Mouse (Mus musculus): ENCODE data around the gene Cdk14. TPM values are rescaled to one million over a fixed set of nuclear protein-coding genes. Genes with fewer than 3 reads are reported as not detected.
"Not testable (repeated sequence)": the region's sequence is repeated elsewhere in the genome, so short reads cannot be mapped to it uniquely, and the experiment has no call there.

The Cdk14 gene
- polyA plus RNA-seq, 1 experiment from 2014 or later, result 16.1 TPM

- WGBS, result 94% methylated on average over 3 of the region's 3 CpGs
- H3K9me3 ChIP-seq (replicated peaks), result no peaks in the 10 kb centered on the region; the same call in 1 of the 2 replicates
- H3K4me3 ChIP-seq, result no peak overlapping the region
- peaks cover 12% of the 10 kb centered on the region for H3K36me3 ChIP-seq
- DNase-seq (ENCODE audit: low spot score), result no peak
- no peak overlapping the region for H3K27ac ChIP-seq
- no peaks in the 10 kb centered on the region for H3K27me3 ChIP-seq (ENCODE audit: low read depth, poor library complexity, severe bottlenecking)
- H3K4me1 ChIP-seq, result no peaks in the 10 kb centered on the region
These were observed 180.0 kb downstream of the Cdk14 start for GRCm38 (mm10) chr5:5240121-5240520.

DNA sequence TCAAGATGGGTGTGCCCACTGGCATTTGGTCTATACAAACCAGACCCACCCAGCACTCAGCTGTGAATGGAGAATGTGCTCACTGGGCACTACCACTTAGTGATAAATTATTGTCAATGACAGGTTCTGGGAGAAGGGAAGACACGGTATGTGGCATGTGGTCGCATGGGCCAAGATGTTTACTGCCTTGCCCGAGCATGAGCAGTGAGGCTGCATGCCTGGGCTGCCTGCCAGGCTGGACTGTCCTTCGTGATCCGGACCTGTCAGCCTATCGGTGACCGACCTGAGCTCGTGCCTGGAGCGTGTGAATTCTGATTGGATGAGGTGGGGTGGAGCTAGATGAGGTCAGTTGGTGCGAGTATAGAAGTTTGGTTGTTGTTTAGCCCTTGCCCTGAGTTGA lies 185.2 kb downstream of the Cdk14 start:
- H3K4me1 ChIP-seq; H3K4me3 ChIP-seq; DNase-seq (ENCODE audit: low spot score); H3K27me3 ChIP-seq (ENCODE audit: low read depth, poor library complexity, severe bottlenecking); H3K9me3 ChIP-seq (replicated peaks); H3K27ac ChIP-seq: not testable (repeated sequence)
- 96% methylated on average over 10 of the region's 10 CpGs for WGBS
- H3K36me3 ChIP-seq, result peaks cover 19% of the 10 kb centered on the region

DNA sequence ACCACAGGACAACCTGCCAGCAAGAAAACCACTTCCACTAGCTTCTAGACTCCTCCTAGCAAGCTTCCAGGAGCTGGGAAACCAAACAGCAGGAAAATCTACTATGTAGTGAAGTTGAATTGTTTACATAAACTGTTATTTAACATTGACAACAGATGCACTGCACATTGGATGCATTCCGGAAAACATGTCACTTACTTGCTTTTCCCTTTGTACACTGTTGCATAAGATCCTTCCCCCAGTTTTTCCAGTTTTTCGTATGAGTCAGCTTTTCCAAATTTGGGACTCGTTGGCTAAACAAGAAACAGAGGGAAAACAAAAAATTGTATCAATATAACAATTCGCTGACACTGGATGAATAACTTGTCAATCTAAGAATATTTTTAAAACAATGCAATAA lies 193.1 kb downstream of the Cdk14 start:
- DNase-seq (ENCODE audit: low spot score), result no peak
- 93% methylated on average over 4 of the region's 4 CpGs for WGBS

GRCm38 (mm10) chr5:5211780-5212135 lies 208.4 kb downstream of the Cdk14 start:
- 78% methylated on average over 1 of the region's 1 CpGs for WGBS
- H3K4me1 ChIP-seq, result no peaks in the 10 kb centered on the region
- H3K36me3 ChIP-seq, result no peaks in the 10 kb centered on the region
- DNase-seq (ENCODE audit: low spot score), result no peak
- H3K4me3 ChIP-seq, result no peak overlapping the region
- no peaks in the 10 kb centered on the region for H3K27me3 ChIP-seq (ENCODE audit: low read depth, poor library complexity, severe bottlenecking)
- no peaks in the 10 kb centered on the region for H3K9me3 ChIP-seq (replicated peaks)
- H3K27ac ChIP-seq, result no peak overlapping the region

More for the DNA sequence above, 193.1 kb downstream of the Cdk14 start:
- Histone ChIP-seq H3K27me3 (ENCODE audit: low read depth, poor library complexity, severe bottlenecking) (no peaks in the 10 kb centered on the region), H3K4me1 (no peaks in the 10 kb centered on the region), H3K27ac (no peak overlapping the region), H3K9me3 (replicated peaks) (no peaks in the 10 kb centered on the region), H3K4me3 (no peak overlapping the region), H3K36me3 (no peaks in the 10 kb centered on the region)

- no peaks in the 10 kb centered on the region for H3K9me3 ChIP-seq (replicated peaks)
- H3K27ac ChIP-seq, result no peak overlapping the region
- no peaks in the 10 kb centered on the region for H3K27me3 ChIP-seq (ENCODE audit: low read depth, poor library complexity, severe bottlenecking)
- no peak overlapping the region for H3K4me3 ChIP-seq
- no peaks in the 10 kb centered on the region for H3K36me3 ChIP-seq
- no peaks in the 10 kb centered on the region for H3K4me1 ChIP-seq
- no peak for DNase-seq (ENCODE audit: low spot score)
- WGBS, result 48% methylated on average over 7 of the region's 7 CpGs
These were observed 208.9 kb downstream of the Cdk14 start for GRCm38 (mm10) chr5:5211034-5211779.

GRCm38 (mm10) chr5:5208016-5208415 lies 212.1 kb downstream of the Cdk14 start:
- no peaks in the 10 kb centered on the region for H3K36me3 ChIP-seq
- WGBS, result 94% methylated on average over 4 of the region's 4 CpGs
- no peak for DNase-seq (ENCODE audit: low spot score)
- H3K4me1 ChIP-seq, result no peaks in the 10 kb centered on the region
- no peak overlapping the region for H3K27ac ChIP-seq
- no peak overlapping the region for H3K4me3 ChIP-seq
- H3K27me3 ChIP-seq (ENCODE audit: low read depth, poor library complexity, severe bottlenecking), result no peaks in the 10 kb centered on the region
- H3K9me3 ChIP-seq (replicated peaks), result no peaks in the 10 kb centered on the region

DNA sequence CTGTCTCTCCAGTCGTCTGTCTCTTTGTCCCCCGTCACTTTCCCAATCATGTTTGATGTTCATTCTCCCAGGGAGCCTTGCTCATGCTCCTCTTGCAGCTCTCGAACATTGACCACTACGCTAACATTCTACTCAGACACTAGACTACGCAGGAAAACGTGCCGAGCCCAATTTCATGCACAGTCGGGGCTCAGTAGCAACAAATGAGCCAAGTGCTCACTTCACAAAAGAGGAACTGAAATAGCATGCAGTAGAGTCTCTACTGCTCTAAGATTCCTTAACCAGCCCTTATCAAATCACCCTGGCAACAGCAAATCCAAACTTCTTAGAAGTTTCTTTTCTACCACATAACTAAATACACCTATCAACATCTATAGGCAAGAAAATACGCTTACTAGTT lies 214.1 kb downstream of the Cdk14 start:
- DNase-seq (ENCODE audit: low spot score), result no peak
- WGBS, result 89% methylated on average over 9 of the region's 9 CpGs
- Histone ChIP-seq H3K4me1 (no peaks in the 10 kb centered on the region), H3K27me3 (ENCODE audit: low read depth, poor library complexity, severe bottlenecking) (no peaks in the 10 kb centered on the region), H3K9me3 (replicated peaks) (no peaks in the 10 kb centered on the region), H3K27ac (no peak overlapping the region), H3K4me3 (no peak overlapping the region), H3K36me3 (no peaks in the 10 kb centered on the region)

DNA sequence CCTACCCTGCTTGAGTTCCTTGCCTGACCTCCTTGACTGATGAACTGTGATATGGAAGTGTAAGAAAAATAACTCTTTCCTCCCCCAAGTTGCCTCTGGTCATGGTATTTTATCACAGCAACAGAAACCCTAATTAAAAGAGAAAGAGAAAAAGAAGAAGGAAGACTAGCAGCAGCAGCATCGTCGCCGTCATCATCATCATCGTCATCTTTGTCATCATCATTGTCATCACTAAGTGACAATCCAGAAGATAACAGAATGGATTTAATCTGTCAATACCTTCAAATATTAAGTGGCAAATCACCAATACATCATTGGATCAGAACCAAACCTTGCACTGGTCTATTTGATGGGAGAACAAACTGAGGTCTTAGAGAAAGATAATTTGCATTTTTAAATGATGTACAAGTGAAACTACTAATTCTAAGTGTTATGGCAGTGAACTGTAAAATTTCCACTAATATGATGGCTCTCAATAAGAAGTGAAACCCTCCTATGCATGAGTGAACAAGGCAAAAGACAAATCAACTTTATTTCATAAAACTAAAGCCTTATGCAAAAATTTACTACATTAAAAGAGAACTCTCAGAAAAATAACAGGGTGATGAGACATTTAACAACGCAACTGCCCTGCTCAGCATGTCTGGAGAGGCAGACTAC lies 225.4 kb downstream of the Cdk14 start:
- 96% methylated on average over 5 of the region's 5 CpGs for WGBS

GRCm38 (mm10) chr5:5189590-5189989 lies 230.5 kb downstream of the Cdk14 start:
- Histone ChIP-seq H3K9me3 (replicated peaks) (no peaks in the 10 kb centered on the region), H3K27me3 (ENCODE audit: low read depth, poor library complexity, severe bottlenecking) (no peaks in the 10 kb centered on the region), H3K4me1 (no peaks in the 10 kb centered on the region), H3K36me3 (no peaks in the 10 kb centered on the region), H3K27ac (no peak overlapping the region), H3K4me3 (no peak overlapping the region)
- DNase-seq (ENCODE audit: low spot score), result no peak
- 75% methylated on average over 1 of the region's 1 CpGs for WGBS

More for the DNA sequence above, 225.4 kb downstream of the Cdk14 start:
- Histone ChIP-seq H3K27me3 (ENCODE audit: low read depth, poor library complexity, severe bottlenecking) (no peaks in the 10 kb centered on the region), H3K9me3 (replicated peaks) (no peaks in the 10 kb centered on the region), H3K4me1 (no peaks in the 10 kb centered on the region), H3K27ac (no peak overlapping the region), H3K36me3 (no peaks in the 10 kb centered on the region), H3K4me3 (no peak overlapping the region)
- DNase-seq (ENCODE audit: low spot score), result no peak

GRCm38 (mm10) chr5:5185987-5186742 lies 233.9 kb downstream of the Cdk14 start:
- Histone ChIP-seq H3K9me3 (replicated peaks) (no peaks in the 10 kb centered on the region), H3K4me3 (no peak overlapping the region), H3K4me1 (no peaks in the 10 kb centered on the region), H3K27ac (no peak overlapping the region), H3K36me3 (no peaks in the 10 kb centered on the region), H3K27me3 (ENCODE audit: low read depth, poor library complexity, severe bottlenecking) (no peaks in the 10 kb centered on the region)
- DNase-seq (ENCODE audit: low spot score), result no peak
- WGBS, result 89% methylated on average over 3 of the region's 3 CpGs

DNA sequence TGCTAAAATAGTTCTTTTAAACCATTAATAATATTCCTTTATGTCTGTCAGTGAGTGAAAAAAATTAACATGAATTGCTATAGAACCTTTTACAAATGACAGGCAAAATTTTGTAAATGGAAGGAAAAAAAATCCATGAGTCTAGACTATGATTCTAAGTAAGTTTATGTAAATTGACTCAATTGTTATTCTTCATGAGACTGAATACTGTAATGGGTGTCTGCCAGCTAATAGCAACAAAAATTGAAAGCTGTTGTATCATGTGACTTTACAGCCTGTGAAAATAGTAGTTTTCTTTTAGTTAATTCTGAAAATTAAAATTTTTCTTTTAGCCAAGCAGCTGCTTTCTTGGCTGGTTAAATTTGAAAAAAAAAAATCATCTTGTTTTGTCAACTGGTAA lies 234.6 kb downstream of the Cdk14 start:
- no peaks in the 10 kb centered on the region for H3K4me1 ChIP-seq
- no peaks in the 10 kb centered on the region for H3K36me3 ChIP-seq
- H3K9me3 ChIP-seq (replicated peaks), result no peaks in the 10 kb centered on the region
- DNase-seq (ENCODE audit: low spot score), result no peak
- H3K4me3 ChIP-seq, result no peak overlapping the region
- H3K27me3 ChIP-seq (ENCODE audit: low read depth, poor library complexity, severe bottlenecking), result no peaks in the 10 kb centered on the region
- no peak overlapping the region for H3K27ac ChIP-seq

GRCm38 (mm10) chr5:5180711-5181110 lies 239.4 kb downstream of the Cdk14 start:
- Histone ChIP-seq H3K27ac (no peak overlapping the region), H3K27me3 (ENCODE audit: low read depth, poor library complexity, severe bottlenecking) (no peaks in the 10 kb centered on the region), H3K9me3 (replicated peaks) (no peaks in the 10 kb centered on the region), H3K36me3 (no peaks in the 10 kb centered on the region), H3K4me1 (peaks cover 5% of the 10 kb centered on the region), H3K4me3 (no peak overlapping the region)
- no peak for DNase-seq (ENCODE audit: low spot score)
- WGBS, result 82% methylated on average over 2 of the region's 2 CpGs

- Histone ChIP-seq H3K4me1 (peaks cover 5% of the 10 kb centered on the region), H3K9me3 (replicated peaks) (no peaks in the 10 kb centered on the region), H3K27me3 (ENCODE audit: low read depth, poor library complexity, severe bottlenecking) (no peaks in the 10 kb centered on the region), H3K4me3 (no peak overlapping the region), H3K36me3 (no peaks in the 10 kb centered on the region), H3K27ac (no peak overlapping the region)
- no peak for DNase-seq (ENCODE audit: low spot score)
These were observed 239.8 kb downstream of the Cdk14 start for GRCm38 (mm10) chr5:5180311-5180710.
